Mouse (Mus musculus): ENCODE results near the gene Riox1. TPM values are rescaled to one million over a fixed set of nuclear protein-coding genes. Genes with fewer than 3 reads are reported as not detected.

Riox1 gene
- total RNA-seq (2023) = 24.7 TPM

DNA sequence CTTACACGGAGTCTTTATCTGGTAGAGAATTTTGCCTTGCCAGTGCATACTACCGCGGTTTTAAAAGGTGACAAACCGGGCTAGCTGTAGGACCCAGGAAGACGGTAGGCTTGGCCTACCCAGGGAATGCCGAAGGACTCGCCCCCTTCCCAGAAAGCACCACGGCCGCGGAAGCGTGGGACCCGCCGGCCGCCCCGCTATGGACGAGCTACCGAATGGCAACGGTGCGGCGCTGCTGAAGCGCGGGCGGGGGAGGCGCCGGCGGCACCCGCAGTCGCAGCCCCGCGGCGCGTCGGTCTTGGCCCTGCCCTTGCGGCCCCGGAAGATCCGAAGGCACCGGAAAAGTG lies at the start of gene Riox1:
Riox1 (plus strand) TSS at position 116 of the 347 bp plus-strand sequence.

DNA sequence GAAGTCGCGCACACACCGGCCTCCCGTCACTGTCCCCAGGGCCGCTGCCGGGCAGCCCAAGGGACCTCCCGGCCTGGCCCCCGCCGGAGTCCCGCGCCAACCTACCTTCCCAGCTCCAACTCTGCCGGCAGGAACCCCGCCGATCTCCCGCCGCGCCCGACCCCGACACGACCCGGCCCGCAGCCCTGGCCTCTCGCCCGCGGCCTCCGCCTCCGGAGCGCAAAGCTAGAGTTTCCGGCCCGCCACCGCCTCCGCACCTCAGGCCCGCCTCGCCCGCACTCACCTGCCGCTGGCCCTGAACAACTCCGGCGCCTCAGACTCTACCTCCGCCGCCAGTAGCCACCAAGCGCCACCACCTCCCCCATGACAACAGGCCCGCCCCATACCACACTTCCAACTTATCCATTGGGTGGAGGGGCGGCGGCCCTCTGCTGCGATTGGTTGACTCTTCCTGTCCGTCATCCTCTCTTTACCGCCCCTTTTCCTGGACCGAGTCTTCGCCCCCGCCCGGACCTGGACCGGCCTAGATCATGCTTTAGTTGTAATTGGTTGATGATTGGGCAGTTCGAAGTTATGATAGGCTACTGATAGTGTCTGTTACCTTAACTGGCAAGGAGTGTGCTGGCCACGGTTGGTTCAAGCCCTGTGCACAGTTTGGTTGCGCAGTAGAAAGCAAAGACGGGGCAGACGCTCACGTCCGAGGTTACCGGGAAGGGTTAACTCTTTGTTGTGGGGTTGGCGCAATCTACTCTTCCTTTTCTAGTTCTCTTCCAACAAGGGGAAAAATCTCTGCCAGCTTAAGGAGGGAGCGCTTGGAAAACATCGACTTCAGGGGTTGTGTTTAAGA lies 28.6 kb upstream of the Riox1 start, which contains the start of gene Numb:
Numb (minus strand) TSS at position 400 of the 847 bp plus-strand sequence.

DNA sequence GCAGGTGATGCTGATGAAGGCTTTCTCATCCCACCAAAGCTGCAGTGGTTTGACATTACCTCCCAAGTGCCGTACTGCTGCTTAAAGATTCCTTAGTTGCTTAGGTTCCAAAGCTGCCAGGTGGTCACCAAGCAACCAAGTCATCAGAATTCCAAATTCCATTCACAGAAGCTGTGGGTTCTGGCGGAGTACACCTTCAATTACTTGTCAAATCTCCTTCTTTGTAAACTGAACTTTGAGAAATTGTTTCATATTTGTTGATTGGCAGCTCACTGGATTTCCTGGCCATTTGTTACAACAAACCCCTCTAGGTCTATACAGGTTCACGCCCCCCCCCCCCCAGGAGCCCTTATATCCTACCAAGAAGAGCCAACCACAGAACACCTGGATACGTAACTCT lies 34.3 kb downstream of the Riox1 start, which contains the start of gene Heatr4:
Heatr4 (minus strand) TSS at position 101 of the 400 bp plus-strand sequence.

DNA sequence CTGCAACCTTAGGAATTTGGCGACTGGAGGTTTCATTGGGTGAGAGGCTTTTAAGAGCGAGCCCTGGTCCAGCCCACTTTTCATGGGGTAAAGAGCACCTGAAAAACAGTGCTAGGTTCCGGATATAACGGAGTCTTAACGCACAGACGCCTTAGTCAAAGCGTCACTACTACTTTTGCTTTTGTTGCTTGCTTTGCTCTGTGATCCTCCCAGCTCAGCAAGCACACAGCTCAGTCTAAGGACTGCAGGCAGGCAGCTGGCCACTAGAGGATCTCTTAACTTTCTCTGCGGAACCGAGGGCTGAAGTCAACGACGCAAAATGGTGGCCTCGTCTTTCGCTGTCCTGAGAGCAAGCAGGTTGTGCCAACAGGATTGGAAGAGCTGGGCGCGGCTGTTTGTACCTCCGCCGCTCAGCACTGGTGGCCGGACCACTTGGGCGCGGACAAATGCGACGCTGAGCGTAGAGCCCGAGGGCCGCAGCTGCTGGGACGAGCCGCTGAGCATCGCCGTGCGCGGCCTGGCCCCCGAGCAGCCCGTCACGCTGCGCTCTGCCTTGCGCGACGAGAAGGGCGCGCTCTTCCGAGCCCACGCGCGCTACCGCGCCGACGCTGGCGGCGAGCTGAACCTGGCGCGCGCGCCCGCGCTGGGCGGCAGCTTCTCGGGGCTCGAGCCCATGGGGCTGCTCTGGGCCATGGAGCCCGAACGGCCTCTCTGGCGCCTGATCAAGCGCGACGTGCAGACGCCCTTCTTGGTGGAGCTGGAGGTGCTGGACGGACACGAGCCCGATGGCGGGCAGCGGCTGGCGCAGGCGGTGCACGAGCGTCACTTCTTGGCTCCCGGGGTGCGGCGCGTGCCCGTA lies 37.4 kb downstream of the Riox1 start, which contains the start of gene Acot2:
Acot2 (plus strand) TSS at position 279 of the 859 bp plus-strand sequence.

Other genes with a start within 250 kb of the Riox1 start
- 0.15 TPM for gene Papln, start 187.0 kb upstream of the Riox1 start, total RNA-seq (2023)
- 71.5 TPM for gene Numb, start 28.7 kb upstream of the Riox1 start, total RNA-seq (2023)
- not detected for gene Heatr4, start 34.2 kb downstream of the Riox1 start, total RNA-seq (2023)
- gene Acot2, start 37.3 kb downstream of the Riox1 start, total RNA-seq (2023) = 57.0 TPM
- 10.5 TPM for gene Acot1, start 58.9 kb downstream of the Riox1 start, total RNA-seq (2023)
- gene Acot4, start 87.8 kb downstream of the Riox1 start, total RNA-seq (2023) = not detected
- gene Gm49366, start 88.3 kb downstream of the Riox1 start, total RNA-seq (2023) = not detected
- not detected for gene Acot3, start 101.5 kb downstream of the Riox1 start, total RNA-seq (2023)
- gene Acot5, start 118.7 kb downstream of the Riox1 start, total RNA-seq (2023) = 0.40 TPM
- gene Acot6, start 150.0 kb downstream of the Riox1 start, total RNA-seq (2023) = 2.8 TPM
- 1.2 TPM for gene Dnal1, start 163.8 kb downstream of the Riox1 start, total RNA-seq (2023)
- 9.3 TPM for gene Pnma1, start 197.9 kb downstream of the Riox1 start, total RNA-seq (2023)